Mouse (Mus musculus) ES-E14 (cell line): ENCODE results near the gene Mgea5.

Source experiments
- CHD2 ChIP-seq: IDR thresholded peaks from 2 replicates; pipeline ENCODE4 v1.6.1; 2014; ENCODE audit warnings: mild to moderate bottlenecking, low read depth, low read length, inconsistent platforms
- HCFC1 ChIP-seq: IDR thresholded peaks from 2 replicates; pipeline ENCODE4 v1.6.1; 2012; ENCODE audit warnings: low read length, inconsistent platforms, borderline replicate concordance; ENCODE audit not compliant: insufficient read depth
- MAFK ChIP-seq: IDR thresholded peaks from 2 replicates; pipeline ENCODE4 v1.6.1; 2014; ENCODE audit warnings: mild to moderate bottlenecking, low read depth, low read length, inconsistent platforms; ENCODE audit not compliant: insufficient read depth
- ZC3H11A ChIP-seq: IDR thresholded peaks from 2 replicates; pipeline ENCODE4 v1.6.1; 2012; ENCODE audit warnings: low read depth, mild to moderate bottlenecking, inconsistent platforms, low read length, borderline replicate concordance
- ZNF384 ChIP-seq: IDR thresholded peaks from 2 replicates; pipeline ENCODE4 v1.6.1; 2012; ENCODE audit warnings: low read depth, low read length, inconsistent platforms

GRCm38 (mm10) chr19:45742984-45743575 is 40.6 kb downstream of the Mgea5 start:
- TF ChIP-seq HCFC1: no peak
- no peak for TF ChIP-seq ZNF384
- TF ChIP-seq CHD2: no peak
- TF ChIP-seq MAFK: no peak
- TF ChIP-seq ZC3H11A: no peak
